Mouse (Mus musculus) cortical plate, adult 2 months (tissue): ENCODE measurements at regions not wholly inside any gene's neighbourhood (a gene's known extent, or its start where the extent isn't known, plus 50 kb on each side); places are given as distances from the start of the nearest gene placed in this dataset.
A peak's percentile ranks its signal among the peaks of the same experiment; 100 is the strongest.

Experiments
- H3K27ac ChIP-seq: fragments of 200-500 bp; 2 replicates; pipeline ENCODE4 v1.5.1; 2012; ENCODE audit warnings: low read length, control low read depth, inconsistent platforms; ENCODE audit not compliant: insufficient read depth
- H3K4me1 ChIP-seq: fragments of 200-500 bp; 2 replicates; pipeline ENCODE4 v1.6.1; 2011; ENCODE audit warnings: low read length; ENCODE audit not compliant: control insufficient read depth, insufficient read depth
- H3K4me3 ChIP-seq: fragments of 200-500 bp; 2 replicates; pipeline ENCODE4 v1.5.1; 2011; ENCODE audit warnings: mild to moderate bottlenecking, low read length, control low read depth; ENCODE audit not compliant: insufficient read depth
- CTCF ChIP-seq: fragments of 200-500 bp; IDR thresholded peaks from 2 replicates; pipeline ENCODE4 v1.5.1; 2011; ENCODE audit warnings: mild to moderate bottlenecking, control low read depth, low read length; ENCODE audit not compliant: insufficient read depth; ENCODE audit errors: extremely low read depth
- POLR2A ChIP-seq: fragments of 200-500 bp; IDR thresholded peaks from 2 replicates; pipeline ENCODE4 v1.6.1; 2011; ENCODE audit warnings: mild to moderate bottlenecking, low read length, control low read depth; ENCODE audit not compliant: insufficient read depth; ENCODE audit errors: extremely low read depth

DNA sequence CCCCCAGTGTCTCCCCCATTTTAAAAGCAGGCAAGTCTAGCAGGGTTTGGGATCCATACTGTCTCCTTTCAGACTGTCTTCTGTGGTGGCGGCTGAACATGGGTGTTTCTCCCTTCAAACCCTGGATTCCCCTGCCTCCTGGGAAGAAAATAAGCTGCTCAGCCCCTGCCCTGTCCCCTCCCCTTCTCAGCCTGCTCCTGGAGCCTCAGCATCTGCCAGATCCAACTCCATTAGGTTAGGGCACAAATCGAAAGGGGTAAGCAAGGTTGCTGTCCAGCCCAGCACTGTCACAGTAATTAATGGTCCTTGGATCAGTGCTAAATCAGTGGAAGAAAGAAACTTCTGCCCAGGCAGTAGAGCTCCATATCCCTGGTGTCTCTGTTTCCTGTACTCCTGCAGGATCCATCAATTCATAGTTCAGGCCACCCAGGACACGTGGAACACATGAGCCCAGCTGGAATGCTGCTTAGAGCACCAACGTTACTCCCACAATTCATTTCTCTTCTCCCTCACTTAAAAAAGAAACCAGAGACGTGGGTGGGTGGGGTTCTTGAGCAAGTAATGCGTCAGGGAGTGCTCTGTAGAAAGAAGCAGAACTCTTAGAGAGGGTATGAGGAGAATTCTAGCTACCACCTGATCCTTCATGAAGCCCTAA lies 93.0 kb upstream of the Adpgk start:
- Histone ChIP-seq H3K4me1 (peaks cover 6% of the 10 kb centered on the region), H3K27ac (0 out of 2 replicates have a peak overlapping the region, but pooled peaks have one; percentile 17), H3K4me3 (no peak overlapping the region)
- TF ChIP-seq CTCF, result no peak
- no peak for TF ChIP-seq POLR2A

DNA sequence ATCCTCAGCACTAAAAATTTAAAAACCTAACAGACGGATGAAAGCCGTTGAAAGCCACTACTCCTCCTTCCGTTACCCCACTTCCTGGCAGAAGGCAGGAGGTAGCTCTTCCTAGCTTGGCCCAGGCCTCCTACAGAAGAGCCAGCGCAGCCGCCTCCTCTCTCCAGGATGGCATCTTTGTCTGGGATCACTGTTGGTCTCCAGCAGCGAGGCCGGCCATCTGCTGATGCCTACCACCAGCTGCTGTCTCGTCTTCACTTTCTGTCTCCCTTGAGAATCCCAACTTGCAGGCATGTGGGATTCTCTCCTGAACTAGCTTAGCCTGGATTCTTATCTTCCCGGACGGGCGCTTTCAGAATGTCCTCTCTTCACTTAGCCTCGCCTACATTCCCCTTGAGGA lies 93.9 kb upstream of the Adpgk start:
- Histone ChIP-seq H3K4me1 (peaks cover 6% of the 10 kb centered on the region), H3K4me3 (no peak overlapping the region), H3K27ac (no peak overlapping the region)
- no peak for TF ChIP-seq POLR2A
- no peak for TF ChIP-seq CTCF

DNA sequence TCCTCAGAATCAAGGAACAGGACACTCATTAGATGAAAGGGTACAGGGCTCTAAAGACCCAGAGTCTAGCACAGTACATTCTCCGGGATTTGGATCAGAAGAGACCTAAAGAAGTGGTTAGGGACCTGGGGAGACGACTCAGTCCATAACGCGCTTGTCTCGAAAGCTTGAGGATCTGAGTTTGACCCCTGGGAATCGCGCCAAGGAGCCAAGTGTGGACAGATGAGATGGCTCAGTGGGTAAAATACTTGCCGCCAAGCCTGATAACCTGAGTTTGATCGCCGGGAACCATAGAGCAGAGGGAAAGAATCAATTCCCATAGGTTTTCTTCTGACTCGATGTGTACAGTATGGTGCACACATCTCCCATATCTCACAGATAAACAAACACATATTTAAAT lies 97.4 kb upstream of the Adpgk start:
- TF ChIP-seq CTCF (no peak), POLR2A (no peak)
- H3K4me1 ChIP-seq, result peaks cover 4% of the 10 kb centered on the region; the same call in 1 of the 2 replicates
- no peak overlapping the region for H3K4me3 ChIP-seq
- no peak overlapping the region for H3K27ac ChIP-seq

DNA sequence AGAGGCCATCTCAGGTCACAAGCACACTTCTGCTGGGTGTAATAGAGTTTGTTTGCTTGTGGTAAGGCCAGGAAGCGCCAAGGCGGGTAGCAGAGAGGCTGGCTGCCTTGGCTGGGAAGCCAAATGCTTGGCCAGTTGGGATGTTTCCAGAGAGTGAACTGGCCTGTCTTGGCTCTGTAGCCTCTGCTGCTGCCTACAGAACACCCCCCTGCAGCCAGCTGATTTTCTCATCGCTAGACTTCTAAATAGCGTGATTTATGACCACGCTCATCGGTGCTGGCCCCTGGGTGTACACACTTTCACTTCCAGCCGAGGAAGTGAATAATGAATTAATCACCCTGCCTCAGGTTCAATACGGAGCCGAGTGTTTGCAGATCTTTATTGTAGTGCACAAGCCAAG lies 102.2 kb upstream of the Adpgk start:
- no peak overlapping the region for H3K27ac ChIP-seq
- TF ChIP-seq CTCF, result no peak
- TF ChIP-seq POLR2A, result no peak
- H3K4me1 ChIP-seq, result no peaks in the 10 kb centered on the region
- no peak overlapping the region for H3K4me3 ChIP-seq

DNA sequence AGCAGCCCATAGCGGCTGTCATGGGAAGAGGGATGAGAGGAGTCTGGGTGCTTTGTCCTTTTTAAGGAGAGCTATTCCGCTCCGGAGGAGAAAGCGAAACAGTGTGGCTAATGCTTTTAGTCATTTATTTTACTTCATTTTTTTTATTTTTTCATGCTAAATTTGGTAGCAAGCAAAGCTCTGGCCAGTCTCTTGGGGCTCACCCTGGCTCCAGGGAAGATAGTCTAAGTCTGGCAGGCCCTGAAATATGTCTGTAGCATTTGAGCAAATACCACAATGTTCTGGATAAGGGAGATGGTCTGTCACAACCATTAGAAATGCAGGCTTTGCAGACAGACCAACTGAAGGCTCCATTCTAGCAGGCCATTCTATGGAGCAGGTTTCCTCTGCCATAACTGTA lies 102.9 kb upstream of the Adpgk start:
- TF ChIP-seq POLR2A, result no peak
- TF ChIP-seq CTCF, result no peak
- Histone ChIP-seq H3K4me1 (no peaks in the 10 kb centered on the region), H3K4me3 (no peak overlapping the region), H3K27ac (no peak overlapping the region)

DNA sequence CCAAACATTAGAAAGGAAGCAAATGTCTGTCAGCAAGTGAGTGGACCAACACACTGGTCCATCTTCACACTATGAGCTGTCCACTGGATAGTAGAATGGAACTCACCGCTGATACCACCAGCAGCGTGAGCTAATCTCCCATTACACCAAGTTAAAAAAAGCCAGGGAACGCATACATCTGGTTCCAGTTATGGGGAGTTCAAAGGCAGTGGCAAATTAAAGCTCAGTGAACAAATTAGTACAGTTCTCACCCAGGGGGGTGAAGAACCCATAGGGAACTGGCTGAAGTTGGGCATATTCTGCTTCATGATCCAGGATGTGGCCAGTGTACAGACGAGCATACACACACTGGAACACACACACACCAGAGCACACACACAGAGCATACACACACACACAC lies 105.0 kb upstream of the Adpgk start:
- Histone ChIP-seq H3K4me1 (peaks cover 4% of the 10 kb centered on the region; the same call in 1 of the 2 replicates), H3K27ac (no peak overlapping the region), H3K4me3 (no peak overlapping the region)
- TF ChIP-seq CTCF, result no peak
- TF ChIP-seq POLR2A, result no peak

GRCm38 (mm10) chr9:59184089-59184488 lies 107.3 kb upstream of the Adpgk start:
- Histone ChIP-seq H3K27ac (no peak overlapping the region), H3K4me1 (peaks cover 4% of the 10 kb centered on the region; the same call in 1 of the 2 replicates), H3K4me3 (no peak overlapping the region)
- TF ChIP-seq CTCF (no peak), POLR2A (no peak)

DNA sequence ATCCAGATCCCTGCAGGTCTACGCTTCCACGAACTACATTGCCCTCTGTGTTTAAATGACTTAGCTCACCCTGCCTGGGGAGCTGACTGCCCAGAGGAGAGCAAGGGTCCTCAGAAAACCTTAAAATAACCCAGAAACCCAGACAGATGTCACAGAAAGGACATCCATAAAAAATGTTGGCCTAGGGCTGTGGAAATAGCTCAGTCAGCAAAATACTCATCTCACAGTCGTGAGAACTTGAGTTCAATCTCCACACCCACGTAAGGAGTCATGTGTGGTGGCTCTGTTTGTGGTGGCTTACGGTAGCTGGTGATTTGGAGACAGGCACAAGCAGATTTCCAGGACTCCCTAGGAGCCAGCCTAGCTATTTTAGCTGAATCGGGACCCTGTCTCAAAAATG lies 108.5 kb upstream of the Adpgk start:
- TF ChIP-seq CTCF (no peak), POLR2A (no peak)
- peaks cover 4% of the 10 kb centered on the region; the same call in 1 of the 2 replicates for H3K4me1 ChIP-seq
- H3K27ac ChIP-seq, result no peak overlapping the region
- H3K4me3 ChIP-seq, result no peak overlapping the region

GRCm38 (mm10) chr9:59182490-59182889 lies 108.9 kb upstream of the Adpgk start:
- TF ChIP-seq POLR2A (no peak), CTCF (no peak)
- H3K4me3 ChIP-seq, result no peak overlapping the region
- no peak overlapping the region for H3K27ac ChIP-seq
- H3K4me1 ChIP-seq, result peaks cover 4% of the 10 kb centered on the region; the same call in 1 of the 2 replicates

DNA sequence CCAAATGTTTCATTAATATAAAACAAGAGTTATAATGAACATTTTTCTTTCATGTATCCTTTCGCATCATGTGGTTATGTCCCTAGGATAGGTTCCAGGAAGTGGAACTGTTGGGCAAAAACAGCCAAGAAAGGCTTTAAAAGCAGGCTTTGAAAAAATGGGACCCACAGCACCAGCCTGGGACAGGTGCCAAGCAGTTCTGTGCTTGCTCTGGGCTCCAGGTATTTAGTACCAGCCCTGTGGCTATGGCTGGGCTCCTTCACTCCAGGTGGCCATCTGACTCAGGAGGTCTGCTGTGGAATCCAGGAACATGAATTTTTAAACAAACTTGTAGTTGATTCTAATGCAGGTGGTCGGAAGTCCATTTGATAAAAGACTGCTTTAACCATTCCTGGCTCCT lies 119.8 kb upstream of the Adpgk start:
- Histone ChIP-seq H3K4me1 (no peaks in the 10 kb centered on the region), H3K4me3 (no peak overlapping the region), H3K27ac (no peak overlapping the region)
- TF ChIP-seq POLR2A, result no peak
- no peak for TF ChIP-seq CTCF
